Mouse (Mus musculus) megakaryocyte, embryonic 14.5 days (primary cell): ENCODE data around the gene Abca7. TPM values are rescaled to one million over a fixed set of nuclear protein-coding genes. Genes with fewer than 3 reads are reported as not detected.
A peak's percentile ranks its signal among the peaks of the same experiment; 100 is the strongest.

ENCODE experiments used
- H3K27me3 ChIP-seq: replicated peaks from 2 replicates; pipeline ENCODE3; 2012; ENCODE audit warnings: inconsistent platforms
- H3K36me3 ChIP-seq: replicated peaks from 2 replicates; pipeline ENCODE3; 2012; ENCODE audit warnings: low read length, inconsistent platforms, mixed read lengths
- H3K4me1 ChIP-seq: 2 replicates; pipeline ENCODE4 v1.6.1; 2012; ENCODE audit warnings: inconsistent platforms
- H3K4me3 ChIP-seq: replicated peaks from 2 replicates; pipeline ENCODE3; 2012; ENCODE audit warnings: moderate library complexity, mild to moderate bottlenecking, inconsistent platforms
- H3K9me3 ChIP-seq: 2 replicates; pipeline ENCODE4 v1.6.1; 2012; ENCODE audit warnings: inconsistent platforms
- FLI1 ChIP-seq: IDR thresholded peaks from 2 replicates; pipeline ENCODE4 v1.6.1; 2012; ENCODE audit warnings: low read length, inconsistent platforms, mixed read lengths
- GATA1 ChIP-seq: IDR thresholded peaks from 3 replicates; pipeline ENCODE4 v1.6.1; 2012; ENCODE audit warnings: mixed read lengths, low read length, inconsistent platforms, borderline replicate concordance
- polyA plus RNA-seq: library from polyadenylated mRNA; stranded (reverse); fragments of >175 nt; gene quantifications from 2 replicates; pipeline ENCODE4 v1.2.3, GENCODE M21; 2012; ENCODE audit warnings: low replicate concordance; ENCODE audit not compliant: insufficient read depth

Abca7 gene
- polyA plus RNA-seq, 1 experiment, result 47.4 TPM

DNA sequence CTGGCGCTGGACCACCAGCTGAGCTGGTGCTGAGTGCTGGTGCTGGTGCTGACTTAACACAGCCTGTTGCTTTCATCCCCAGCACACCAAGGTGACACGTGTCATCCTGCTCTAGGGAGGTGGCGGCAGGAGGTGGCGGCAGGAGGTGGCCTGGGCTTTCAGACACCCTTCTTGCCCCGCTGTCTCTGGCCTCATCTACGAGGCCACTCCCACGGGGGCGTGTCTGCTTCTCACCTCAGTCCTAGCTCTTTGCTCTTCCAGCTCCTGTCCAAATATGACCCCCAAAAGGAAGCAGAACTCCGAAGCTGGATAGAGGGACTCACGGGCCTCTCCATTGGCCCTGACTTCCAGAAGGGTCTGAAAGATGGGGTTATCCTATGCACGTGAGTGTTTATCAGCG is 5.2 kb upstream of the Abca7 start:
- peak overlapping the region; percentile 76 for H3K4me3 ChIP-seq
- peaks cover 68% of the 10 kb centered on the region for H3K36me3 ChIP-seq
- no peaks in the 10 kb centered on the region for H3K27me3 ChIP-seq
- no peak for TF ChIP-seq GATA1
- no peak for TF ChIP-seq FLI1
- peaks cover 15% of the 10 kb centered on the region for H3K9me3 ChIP-seq
- H3K4me1 ChIP-seq, result peaks cover 95% of the 10 kb centered on the region

DNA sequence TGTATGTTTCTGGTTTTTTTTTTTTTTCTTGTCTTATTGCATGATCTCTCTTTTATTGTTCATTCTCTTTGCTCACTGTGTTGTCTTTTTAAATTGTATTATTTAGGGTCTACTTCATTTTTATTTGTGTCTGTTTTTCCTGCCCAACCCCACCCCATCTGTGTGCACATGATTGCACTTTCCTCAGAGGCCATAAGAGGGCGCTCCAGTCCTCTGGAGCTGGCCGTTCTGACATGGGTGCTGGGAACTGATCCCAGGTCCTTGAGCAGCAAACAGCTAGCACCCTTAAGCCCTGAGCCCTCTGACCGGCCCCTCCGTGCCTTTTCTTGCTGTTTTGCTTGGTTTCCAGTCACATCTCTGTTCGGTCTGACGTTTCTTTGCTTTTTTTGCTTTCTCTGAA is 4.7 kb upstream of the Abca7 start:
- TF ChIP-seq GATA1 (no peak), FLI1 (no peak)
- H3K9me3 ChIP-seq, result peaks cover 15% of the 10 kb centered on the region
- peaks cover 68% of the 10 kb centered on the region for H3K36me3 ChIP-seq
- no peaks in the 10 kb centered on the region for H3K27me3 ChIP-seq
- H3K4me1 ChIP-seq, result peaks cover 92% of the 10 kb centered on the region
- no peak overlapping the region for H3K4me3 ChIP-seq

DNA sequence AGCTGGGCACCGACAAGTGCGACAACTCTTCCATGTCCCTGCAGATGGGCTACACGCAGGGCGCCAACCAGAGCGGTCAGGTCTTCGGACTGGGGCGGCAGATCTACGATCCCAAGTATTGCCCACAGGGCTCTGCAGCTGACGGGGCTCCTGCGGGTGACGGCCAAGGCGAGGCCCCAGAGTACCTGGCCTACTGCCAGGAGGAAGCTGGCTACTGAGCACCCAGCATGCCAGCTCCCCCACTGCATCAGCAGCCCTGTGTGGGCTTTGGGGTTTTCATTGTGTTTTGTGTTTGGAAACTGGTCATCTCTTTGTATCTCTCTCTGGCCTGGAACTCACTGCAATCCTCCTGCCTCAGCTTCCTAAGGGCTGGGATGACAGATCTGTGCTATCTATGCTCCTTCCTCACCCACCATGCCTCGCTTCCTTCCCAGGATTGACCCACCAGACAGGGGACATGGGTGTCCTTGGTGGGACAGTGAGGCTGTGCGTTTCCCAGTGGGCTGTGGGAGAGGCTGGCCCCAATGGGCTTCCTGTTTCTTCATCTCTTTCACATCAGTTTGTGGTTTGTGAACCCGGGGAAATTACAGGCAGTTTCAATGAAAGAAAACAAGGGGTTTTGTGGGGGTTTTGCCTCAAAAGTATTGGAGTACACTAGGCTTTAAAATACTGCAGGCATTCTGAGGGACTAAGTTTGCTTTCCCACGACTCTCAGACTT is 1.7 kb upstream of the Abca7 start:
- TF ChIP-seq FLI1, result no peak
- TF ChIP-seq GATA1, result no peak
- H3K9me3 ChIP-seq, result peaks cover 15% of the 10 kb centered on the region
- peak overlapping the region; percentile 82 for H3K4me3 ChIP-seq
- peaks cover 85% of the 10 kb centered on the region for H3K4me1 ChIP-seq
- peaks cover 85% of the 10 kb centered on the region for H3K36me3 ChIP-seq
- no peaks in the 10 kb centered on the region for H3K27me3 ChIP-seq

DNA sequence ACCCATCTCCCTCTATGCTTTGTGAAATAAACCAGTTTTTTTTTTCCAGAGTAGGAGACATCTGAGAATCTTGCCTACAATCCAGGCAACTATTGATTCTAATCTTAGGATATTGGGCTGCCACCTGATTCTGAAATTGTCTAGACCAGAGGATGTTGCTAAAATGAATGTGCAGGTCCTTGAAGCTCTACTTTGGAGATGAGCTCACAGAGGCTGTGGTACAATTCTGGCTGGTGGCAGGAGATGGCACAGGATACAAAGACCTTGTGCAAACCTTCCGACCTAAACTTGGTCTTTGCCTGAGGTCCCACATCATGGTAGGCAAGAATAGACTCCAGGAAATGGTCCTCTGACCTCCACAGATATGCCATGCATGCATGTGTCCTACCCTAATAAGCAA is 658 bp upstream of the Abca7 start:
- no peak for TF ChIP-seq GATA1
- TF ChIP-seq FLI1, result no peak
- Histone ChIP-seq H3K4me1 (peaks cover 86% of the 10 kb centered on the region), H3K4me3 (peak overlapping the region; percentile 98)

DNA sequence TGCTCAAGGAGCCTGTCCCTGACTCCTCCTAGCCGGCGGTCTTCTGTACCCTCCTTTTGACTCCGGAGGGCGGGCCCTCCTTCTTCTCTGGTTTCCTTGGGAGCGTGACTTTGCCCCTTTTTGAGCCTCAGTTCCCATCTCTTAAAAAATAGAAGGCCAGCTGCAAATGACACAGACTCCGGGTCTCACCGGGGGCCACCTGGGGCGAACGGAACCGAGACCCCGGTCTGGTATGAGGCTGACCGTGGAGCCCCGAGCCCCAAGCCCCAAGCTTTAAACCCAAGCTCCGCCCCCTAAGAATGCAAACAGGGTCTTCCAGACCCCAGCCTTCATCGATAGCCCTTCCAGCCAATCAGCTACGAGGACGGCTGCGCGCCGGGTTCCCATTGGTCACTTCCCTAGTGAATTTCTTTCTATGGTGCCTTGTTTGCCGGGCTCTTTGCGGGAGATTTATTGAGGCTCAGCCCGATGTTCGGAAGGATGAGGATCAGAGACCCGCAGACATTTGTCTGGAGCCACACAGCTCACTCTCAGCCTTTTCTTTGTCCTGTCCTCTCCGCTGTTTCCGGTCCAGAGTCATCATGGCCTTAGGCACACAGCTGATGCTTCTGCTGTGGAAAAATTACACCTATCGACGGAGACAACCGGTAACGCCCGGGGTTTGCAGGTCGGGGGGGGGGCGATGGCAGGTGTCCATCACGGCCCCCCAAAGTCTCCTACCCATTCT is 903 bp downstream of the Abca7 start:
- H3K4me1 ChIP-seq, result peaks cover 87% of the 10 kb centered on the region
- TF ChIP-seq FLI1, result no peak
- no peak for TF ChIP-seq GATA1

More for the DNA sequence above, 658 bp upstream of the Abca7 start:
- H3K27me3 ChIP-seq, result no peaks in the 10 kb centered on the region
- H3K9me3 ChIP-seq, result peaks cover 15% of the 10 kb centered on the region
- peaks cover 88% of the 10 kb centered on the region for H3K36me3 ChIP-seq

DNA sequence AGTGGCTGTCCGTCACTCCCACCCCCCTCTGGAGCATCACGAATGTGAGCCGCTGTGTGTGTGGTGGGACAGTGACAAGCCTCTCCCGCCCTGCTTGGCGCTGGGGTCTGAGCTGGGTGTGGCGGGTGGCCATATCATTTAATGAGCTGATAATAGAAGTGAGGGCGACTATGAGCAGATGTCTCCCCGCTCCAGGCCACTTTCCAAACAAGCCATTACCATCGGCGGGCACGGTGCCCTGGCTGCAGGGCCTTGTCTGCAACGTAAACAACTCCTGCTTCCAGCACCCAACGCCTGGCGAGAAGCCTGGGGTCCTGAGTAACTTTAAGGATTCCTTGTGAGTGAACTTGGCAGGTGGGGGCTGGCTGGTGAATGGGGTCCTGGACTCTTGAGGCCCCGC is 1.5 kb downstream of the Abca7 start:
- peak overlapping the region; percentile 98 for H3K4me3 ChIP-seq

More for the DNA sequence above, 903 bp downstream of the Abca7 start:
- Histone ChIP-seq H3K9me3 (peaks cover 5% of the 10 kb centered on the region), H3K27me3 (no peaks in the 10 kb centered on the region), H3K36me3 (peaks cover 88% of the 10 kb centered on the region), H3K4me3 (peak overlapping the region; percentile 98)

DNA sequence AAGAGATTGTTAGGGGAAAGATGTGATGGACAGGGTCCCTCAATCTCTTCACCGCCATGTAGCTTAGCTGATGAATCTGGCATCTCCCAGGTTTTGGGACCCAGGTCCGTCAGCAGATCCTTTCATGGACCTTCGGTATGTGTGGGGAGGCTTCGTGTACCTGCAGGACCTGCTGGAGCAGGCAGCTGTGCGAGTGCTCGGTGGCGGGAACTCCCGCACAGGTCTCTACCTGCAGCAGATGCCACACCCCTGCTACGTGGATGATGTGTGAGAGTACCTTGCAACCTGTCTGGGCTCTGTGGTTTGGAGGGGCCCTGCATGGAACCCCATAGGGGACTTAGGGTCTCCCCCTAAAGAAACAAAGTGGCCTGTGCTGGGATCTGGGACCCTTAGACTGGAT is 5.7 kb downstream of the Abca7 start:
- Histone ChIP-seq H3K9me3 (no peaks in the 10 kb centered on the region), H3K4me3 (no peak overlapping the region), H3K27me3 (no peaks in the 10 kb centered on the region), H3K36me3 (peaks cover 96% of the 10 kb centered on the region), H3K4me1 (peaks cover 89% of the 10 kb centered on the region)
- TF ChIP-seq GATA1 (no peak), FLI1 (no peak)

More for the DNA sequence above, 1.5 kb downstream of the Abca7 start:
- TF ChIP-seq FLI1 (no peak), GATA1 (no peak)
- Histone ChIP-seq H3K36me3 (peaks cover 88% of the 10 kb centered on the region), H3K9me3 (no peaks in the 10 kb centered on the region), H3K4me1 (peaks cover 88% of the 10 kb centered on the region), H3K27me3 (no peaks in the 10 kb centered on the region)

DNA sequence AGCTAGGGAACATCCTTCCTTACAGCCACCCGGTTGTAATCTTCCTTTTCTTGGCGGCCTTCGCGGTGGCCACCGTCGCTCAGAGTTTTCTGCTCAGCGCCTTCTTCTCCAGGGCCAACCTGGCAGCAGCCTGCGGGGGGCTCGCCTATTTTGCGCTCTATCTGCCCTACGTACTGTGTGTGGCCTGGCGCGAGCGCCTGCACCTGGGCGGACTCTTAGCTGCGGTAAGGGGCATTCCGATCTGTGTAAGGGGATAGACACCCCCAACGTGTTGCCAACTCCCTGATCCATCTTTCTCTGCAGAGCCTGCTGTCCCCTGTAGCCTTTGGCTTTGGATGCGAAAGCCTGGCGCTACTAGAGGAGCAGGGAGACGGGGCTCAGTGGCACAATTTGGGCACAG is 6.5 kb downstream of the Abca7 start:
- no peak for TF ChIP-seq GATA1
- no peak for TF ChIP-seq FLI1
- peaks cover 92% of the 10 kb centered on the region for H3K4me1 ChIP-seq
- peaks cover 100% of the 10 kb centered on the region for H3K36me3 ChIP-seq
- peak overlapping the region; percentile 82 for H3K4me3 ChIP-seq
- no peaks in the 10 kb centered on the region for H3K27me3 ChIP-seq
- H3K9me3 ChIP-seq, result no peaks in the 10 kb centered on the region

DNA sequence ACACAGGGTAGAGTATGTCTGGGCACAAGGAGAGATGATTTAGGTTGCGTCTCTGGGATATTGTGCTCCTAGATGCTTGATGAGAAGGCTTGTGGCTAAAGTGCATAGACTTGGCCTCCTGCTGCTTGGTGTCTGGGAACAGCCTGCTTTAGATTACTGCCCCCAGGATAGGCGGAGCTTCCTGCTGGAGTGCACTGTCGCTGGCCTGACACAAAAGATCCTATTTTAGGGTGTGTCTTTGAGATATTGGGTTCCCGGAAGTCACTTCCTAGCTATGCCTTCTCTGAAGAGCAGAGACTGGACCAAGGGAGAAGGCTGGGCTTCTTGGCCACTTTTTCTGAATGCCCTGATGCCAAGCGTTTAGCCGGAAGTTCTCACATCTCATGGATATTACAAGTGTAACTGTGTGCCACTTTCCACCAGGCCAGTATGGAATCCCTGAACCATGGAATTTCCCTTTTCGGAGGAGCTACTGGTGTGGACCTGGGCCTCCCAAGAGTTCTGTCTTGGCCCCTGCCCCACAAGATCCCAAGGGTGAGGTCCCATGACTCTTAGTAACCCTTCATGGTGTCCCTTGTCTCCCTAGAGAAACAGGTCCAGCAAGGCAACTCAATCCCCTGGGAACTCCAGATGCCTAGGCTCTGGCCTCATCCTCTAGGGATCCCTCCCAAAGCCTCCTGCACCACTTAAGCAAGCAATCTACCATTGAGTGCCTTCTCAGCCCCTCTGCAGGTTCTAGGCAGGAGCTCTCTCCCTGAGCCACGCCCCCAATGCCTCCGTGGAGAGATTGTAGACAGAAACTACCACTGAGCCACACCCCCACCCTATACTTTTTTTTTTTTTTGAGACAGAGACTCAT is 7.3 kb downstream of the Abca7 start:
- Histone ChIP-seq H3K4me3 (peak overlapping the region; percentile 82), H3K4me1 (peaks cover 92% of the 10 kb centered on the region), H3K27me3 (no peaks in the 10 kb centered on the region), H3K9me3 (no peaks in the 10 kb centered on the region), H3K36me3 (peaks cover 100% of the 10 kb centered on the region)
- TF ChIP-seq FLI1 (no peak), GATA1 (no peak)

DNA sequence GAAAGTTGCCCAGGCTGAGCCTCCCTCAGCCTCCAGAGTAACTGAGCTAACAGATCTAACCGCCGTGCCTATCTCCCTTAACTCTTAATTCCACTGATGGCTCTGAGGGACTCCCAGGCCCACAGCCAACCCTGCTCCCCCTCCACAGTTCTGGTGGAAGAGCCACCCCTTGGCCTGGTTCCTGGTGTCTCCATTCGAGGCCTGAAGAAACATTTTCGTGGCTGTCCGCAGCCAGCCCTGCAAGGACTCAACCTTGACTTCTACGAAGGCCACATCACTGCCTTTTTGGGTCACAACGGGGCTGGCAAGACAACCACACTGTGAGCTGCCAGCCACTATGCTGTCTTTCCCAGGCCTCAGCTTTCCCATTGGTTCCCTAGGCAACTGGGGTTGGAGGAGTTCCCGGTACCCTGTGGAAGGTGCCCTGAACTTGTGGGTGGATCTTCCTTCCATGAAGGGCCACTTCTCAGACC is 8.0 kb downstream of the Abca7 start:
- Histone ChIP-seq H3K9me3 (no peaks in the 10 kb centered on the region), H3K4me3 (no peak overlapping the region), H3K36me3 (peaks cover 100% of the 10 kb centered on the region), H3K4me1 (peaks cover 89% of the 10 kb centered on the region), H3K27me3 (no peaks in the 10 kb centered on the region)
- TF ChIP-seq GATA1 (no peak), FLI1 (no peak)
